Comparison of ENCODE assay signal across 12 mouse cellular contexts in the genomic region with DNA sequence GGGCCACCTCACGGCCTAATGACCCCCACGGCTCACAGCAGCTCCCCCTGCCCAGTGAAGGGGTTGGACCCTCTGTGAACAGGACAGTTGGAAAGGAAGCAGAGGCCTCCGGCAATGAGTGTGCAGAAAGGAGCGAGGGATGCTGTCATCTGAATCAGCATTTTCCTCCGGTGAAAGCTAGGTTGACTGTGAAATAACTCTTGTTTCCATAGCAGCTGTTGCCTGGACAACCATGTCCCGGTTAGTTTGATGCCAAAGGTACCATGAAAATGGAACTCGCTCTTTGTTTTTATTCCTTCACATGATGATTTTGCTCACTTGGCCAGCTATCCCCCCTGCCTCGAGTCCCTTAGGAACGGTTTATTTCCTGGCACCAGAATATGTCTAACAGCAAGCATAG. TPM values are rescaled to one million over a fixed set of nuclear protein-coding genes. Genes with fewer than 3 reads are reported as not detected.
DNase-seq lines count a peak whose midpoint lies in the region; ATAC-seq and TF ChIP-seq lines count a peak whose summit lies in the region.
"Had no signal": no experiment of that assay in that cellular context is flagged by ENCODE, and none has a peak within 500 bp of the region (broad histone marks: within the 10 kb centered on the region; RNA-seq: fewer than 3 reads in every experiment).

No protein-coding gene starts in this region.

- H3K4me3 ChIP-seq in neural tube, embryonic 11.5 days (ENCODE audit: low read depth, low read length), result no peak overlapping the region
- no peak overlapping the region for H3K4me3 ChIP-seq in hindbrain, embryonic 14.5 days (replicated peaks; ENCODE audit: low read length)
- H3K4me3 ChIP-seq in liver, postnatal 0 days (ENCODE audit: low read depth, low read length), result no peak overlapping the region
- H3K4me3 ChIP-seq: heart, embryonic 15.5 days had no signal

- 0 out of 2 replicates have a peak, but pooled peaks cover 5% of the 10 kb centered on the region for H3K27me3 ChIP-seq in neural tube, embryonic 11.5 days (ENCODE audit: control insufficient read depth, insufficient read depth, low read length)
- no peaks in the 10 kb centered on the region for H3K27me3 ChIP-seq in hindbrain, embryonic 14.5 days (ENCODE audit: control insufficient read depth, insufficient read depth, low read length)
- H3K27me3 ChIP-seq in liver, postnatal 0 days (ENCODE audit: insufficient read depth, low read length), result peaks cover 40% of the 10 kb centered on the region

- no peak overlapping the region for H3K9ac ChIP-seq in neural tube, embryonic 11.5 days (ENCODE audit: low read length)
- peak overlapping the region; percentile 28; the same call in 1 of the 2 replicates for H3K9ac ChIP-seq in hindbrain, embryonic 14.5 days
- H3K9ac ChIP-seq in liver, postnatal 0 days (replicated peaks), result no peak overlapping the region
- H3K9ac ChIP-seq: heart, embryonic 15.5 days had no signal

- no peaks in the 10 kb centered on the region for H3K9me3 ChIP-seq in neural tube, embryonic 11.5 days (ENCODE audit: control insufficient read depth, low read length)
- no peaks in the 10 kb centered on the region for H3K9me3 ChIP-seq in hindbrain, embryonic 14.5 days (ENCODE audit: control insufficient read depth, low read length)
- no peaks in the 10 kb centered on the region for H3K9me3 ChIP-seq in liver, postnatal 0 days (ENCODE audit: low read length)
- H3K9me3 ChIP-seq: G1E; heart, embryonic 15.5 days had no signal

- no peak for TF ChIP-seq CTCF in liver, postnatal 0 days (IDR thresholded peaks at IDR 0.05; ENCODE audit: low read depth)

- TF ChIP-seq EP300 in liver, postnatal 0 days (IDR thresholded peaks at IDR 0.05; ENCODE audit: low read depth), result no peak

- intact Hi-C loops in left cerebral cortex, postnatal 36 days (cut with DNase I), result loop anchor here (5.0 to 10.0 kb wide), 2 partner anchors 213 to 355 kb away; no protein-coding TSS in a partner anchor

- no peak overlapping the region for H3K27ac ChIP-seq in neural tube, embryonic 11.5 days (ENCODE audit: low read depth, low read length)
- peak overlapping the region; percentile 55 for H3K27ac ChIP-seq in hindbrain, embryonic 14.5 days
- no peak overlapping the region for H3K27ac ChIP-seq in liver, postnatal 0 days (ENCODE audit: low read depth)
- H3K27ac ChIP-seq: heart, embryonic 15.5 days; kidney, postnatal 0 days had no signal

- no peaks in the 10 kb centered on the region for H3K36me3 ChIP-seq in neural tube, embryonic 11.5 days (ENCODE audit: control insufficient read depth, insufficient read depth, low read length)
- H3K36me3 ChIP-seq in hindbrain, embryonic 14.5 days (replicated peaks; ENCODE audit: control insufficient read depth, insufficient read depth), result 0 out of 2 replicates have a peak, but pooled peaks cover 3% of the 10 kb centered on the region
- H3K36me3 ChIP-seq in liver, postnatal 0 days (replicated peaks; ENCODE audit: insufficient read depth, low read length), result no peaks in the 10 kb centered on the region
- H3K36me3 ChIP-seq: G1E; heart, embryonic 15.5 days had no signal

- ATAC-seq in neural tube, embryonic 11.5 days (ENCODE audit: insufficient read depth, low FRiP score, low TSS enrichment), result no peak
- ATAC-seq in hindbrain, embryonic 14.5 days (ENCODE audit: low FRiP score), result no peak
- ATAC-seq in liver, postnatal 0 days, result no peak

- DNase-seq in neural tube, embryonic 11.5 days (ENCODE audit: low spot score), result peak; percentile 31
- DNase-seq in neural tube, embryonic 10.5 days (ENCODE audit: extremely low spot score, low spot score), result no peak
- DNase-seq in hindbrain, embryonic 14.5 days (ENCODE audit: low spot score), result peak; percentile 85
- peak; percentile 72 to 74 for DNase-seq in left cerebral cortex, postnatal 36 days (ENCODE audit: low spot score in 2 of 2)
- DNase-seq in telencephalon, adult 2 months (ENCODE audit: low read depth, low spot score), result peak; percentile 95
- DNase-seq in heart, postnatal 4 days, result no peak
- no peak for DNase-seq in spleen, postnatal 4 days (ENCODE audit: low spot score in 2 of 2)
- DNase-seq in liver, postnatal 0 days, result no peak
- DNase-seq: thymus, postnatal 25 days had no signal

- WGBS in neural tube, embryonic 11.5 days, result 55% methylated on average over 9 of the region's 9 CpGs
- WGBS in hindbrain, embryonic 14.5 days, result 18% methylated on average over 9 of the region's 9 CpGs
- WGBS in liver, postnatal 0 days (ENCODE audit: insufficient replicate concordance), result 59% methylated on average over 9 of the region's 9 CpGs

- H3K4me1 ChIP-seq in neural tube, embryonic 11.5 days (ENCODE audit: control insufficient read depth, insufficient read depth, low read length), result peaks cover 11% of the 10 kb centered on the region; the same call in 1 of the 2 replicates
- peaks cover 38% of the 10 kb centered on the region for H3K4me1 ChIP-seq in hindbrain, embryonic 14.5 days (replicated peaks; ENCODE audit: control insufficient read depth, insufficient read depth, low read length)
- H3K4me1 ChIP-seq in liver, postnatal 0 days (ENCODE audit: insufficient read depth), result peaks cover 7% of the 10 kb centered on the region; the same call in 1 of the 2 replicates

- no peak overlapping the region for H3K4me2 ChIP-seq in neural tube, embryonic 11.5 days (ENCODE audit: low read depth)
- peak overlapping the region; percentile 9 for H3K4me2 ChIP-seq in hindbrain, embryonic 14.5 days (replicated peaks)
- H3K4me2 ChIP-seq in liver, postnatal 0 days (ENCODE audit: low read depth, low read length), result no peak overlapping the region
- H3K4me2 ChIP-seq: heart, embryonic 15.5 days had no signal

RNA-seq across cellular contexts. Expression of gene Setd6, which starts 15.4 kb away (rescaled TPM):
- polyA plus RNA-seq in neural tube, embryonic 11.5 days (2014; fragmentation: Nextera tagmentation; extraction: Ambion mirVana), result 19.3 and 20.2 TPM in 2 replicates
- polyA plus RNA-seq in hindbrain, embryonic 14.5 days (2014; fragmentation: Nextera tagmentation; extraction: Ambion mirVana), result 27.0 and 31.7 TPM in 2 replicates
- total RNA-seq in left cerebral cortex, postnatal 36 days (2021), result 10 to 100 TPM; 16.5 to 19.7 TPM
- 10 to 100 TPM; 13.9 to 14.7 TPM for total RNA-seq in heart, postnatal 4 days (2021)
- polyA plus RNA-seq in liver, postnatal 0 days (2015; fragmentation: Nextera tagmentation; extraction: Ambion mirVana), result 14.0 and 18.4 TPM in 2 replicates

RNA-seq across cellular contexts. Expression of gene Ndrg4, which starts 23.5 kb away (rescaled TPM):
- polyA plus RNA-seq in neural tube, embryonic 11.5 days (2014; fragmentation: Nextera tagmentation; extraction: Ambion mirVana), result 69.5 and 87.3 TPM in 2 replicates
- polyA plus RNA-seq in hindbrain, embryonic 14.5 days (2014; fragmentation: Nextera tagmentation; extraction: Ambion mirVana), result 397 and 490 TPM in 2 replicates
- 1,000 to 10,000 TPM; 1,722 to 1,837 TPM for total RNA-seq in left cerebral cortex, postnatal 36 days (2021)
- total RNA-seq in heart, postnatal 4 days (2021), result 100 to 1,000 TPM; 324 to 340 TPM
- polyA plus RNA-seq in liver, postnatal 0 days (2015; fragmentation: Nextera tagmentation; extraction: Ambion mirVana), result 0.48 and 0.92 TPM in 2 replicates
- polyA plus RNA-seq: G1E had no signal

Comparison
In these comparisons a context has a peak if more than half of its experiments do, and no peak if none do; other contexts are left out.
1. DNase-seq: peak in neural tube, embryonic 11.5 days (single experiment), hindbrain, embryonic 14.5 days (single experiment), left cerebral cortex, postnatal 36 days (2 of 2) and telencephalon, adult 2 months (single experiment); none in neural tube, embryonic 10.5 days (single experiment), heart, postnatal 4 days (single experiment), spleen, postnatal 4 days (0 of 2) and liver, postnatal 0 days (single experiment).
2. RNA of gene Ndrg4, which starts 23.5 kb away (polyA plus RNA-seq): 397 to 490 TPM in hindbrain, embryonic 14.5 days and 69.5 to 87.3 TPM in neural tube, embryonic 11.5 days; 0.48 to 0.92 TPM in liver, postnatal 0 days; every median in the first group is over 10 times any median in the second.